Mouse (Mus musculus): ENCODE data around the gene Sulf2. TPM values are rescaled to one million over a fixed set of nuclear protein-coding genes. Genes with fewer than 3 reads are reported as not detected.
A peak's percentile ranks its signal among the peaks of the same experiment; 100 is the strongest.

The Sulf2 gene
- polyA plus RNA-seq, 1 experiment from 2014 or later, result 174 TPM

GRCm38 (mm10) chr2:166149482-166149881 lies 6.0 kb downstream of the Sulf2 start:
- WGBS (ENCODE audit: missing documents), result 92% methylated on average over 8 of the region's 8 CpGs
- Histone ChIP-seq H3K4me3 (ENCODE audit: inconsistent target) (no peak overlapping the region), H3K36me3 (ENCODE audit: inconsistent target) (no peaks in the 10 kb centered on the region), H3K79me2 (ENCODE audit: inconsistent target) (peaks cover 47% of the 10 kb centered on the region; the same call in 1 of the 2 replicates), H3K27ac (no peak overlapping the region)

GRCm38 (mm10) chr2:166148672-166149332 lies 6.7 kb downstream of the Sulf2 start:
- H3K27ac ChIP-seq, result no peak overlapping the region
- H3K4me3 ChIP-seq (ENCODE audit: inconsistent target), result no peak overlapping the region
- no peaks in the 10 kb centered on the region for H3K36me3 ChIP-seq (ENCODE audit: inconsistent target)
- H3K79me2 ChIP-seq (ENCODE audit: inconsistent target), result peaks cover 47% of the 10 kb centered on the region; the same call in 1 of the 2 replicates
- WGBS (ENCODE audit: missing documents), result 86% methylated on average over 13 of the region's 13 CpGs

- peaks cover 42% of the 10 kb centered on the region; the same call in 1 of the 2 replicates for H3K79me2 ChIP-seq (ENCODE audit: inconsistent target)
- WGBS (ENCODE audit: missing documents), result 95% methylated on average over 10 of the region's 10 CpGs
- H3K27ac ChIP-seq, result no peak overlapping the region
- no peaks in the 10 kb centered on the region for H3K36me3 ChIP-seq (ENCODE audit: inconsistent target)
- H3K4me3 ChIP-seq (ENCODE audit: inconsistent target), result no peak overlapping the region
Measured at GRCm38 (mm10) chr2:166147930-166148651, 7.4 kb downstream of the Sulf2 start.

- H3K36me3 ChIP-seq (ENCODE audit: inconsistent target), result no peaks in the 10 kb centered on the region
- H3K27ac ChIP-seq, result no peak overlapping the region
- no peak overlapping the region for H3K4me3 ChIP-seq (ENCODE audit: inconsistent target)
- H3K79me2 ChIP-seq (ENCODE audit: inconsistent target), result peaks cover 25% of the 10 kb centered on the region; the same call in 1 of the 2 replicates
- WGBS (ENCODE audit: missing documents), result 76% methylated on average over 7 of the region's 7 CpGs
Measured at GRCm38 (mm10) chr2:166146446-166146845, 9.0 kb downstream of the Sulf2 start.

GRCm38 (mm10) chr2:166145031-166145430 lies 10.4 kb downstream of the Sulf2 start:
- H3K79me2 ChIP-seq (ENCODE audit: inconsistent target), result peaks cover 12% of the 10 kb centered on the region; the same call in 1 of the 2 replicates
- H3K36me3 ChIP-seq (ENCODE audit: inconsistent target), result no peaks in the 10 kb centered on the region
- no peak overlapping the region for H3K27ac ChIP-seq
- no peak overlapping the region for H3K4me3 ChIP-seq (ENCODE audit: inconsistent target)
- WGBS (ENCODE audit: missing documents), result 94% methylated on average over 8 of the region's 8 CpGs

- H3K79me2 ChIP-seq (ENCODE audit: inconsistent target), result peaks cover 11% of the 10 kb centered on the region; the same call in 1 of the 2 replicates
- no peak overlapping the region for H3K4me3 ChIP-seq (ENCODE audit: inconsistent target)
- H3K27ac ChIP-seq, result no peak overlapping the region
- 90% methylated on average over 5 of the region's 5 CpGs for WGBS (ENCODE audit: missing documents)
- H3K36me3 ChIP-seq (ENCODE audit: inconsistent target), result no peaks in the 10 kb centered on the region
Measured at GRCm38 (mm10) chr2:166143871-166144270, 11.6 kb downstream of the Sulf2 start.

- Histone ChIP-seq H3K79me2 (ENCODE audit: inconsistent target) (peaks cover 11% of the 10 kb centered on the region; the same call in 1 of the 2 replicates), H3K4me3 (ENCODE audit: inconsistent target) (no peak overlapping the region), H3K27ac (no peak overlapping the region), H3K36me3 (ENCODE audit: inconsistent target) (no peaks in the 10 kb centered on the region)
- 77% methylated on average over 19 of the region's 19 CpGs for WGBS (ENCODE audit: missing documents)
Measured at GRCm38 (mm10) chr2:166142561-166143112, 12.8 kb downstream of the Sulf2 start.

- Histone ChIP-seq H3K4me3 (ENCODE audit: inconsistent target) (no peak overlapping the region), H3K27ac (peak overlapping the region; percentile 15; the same call in 1 of the 2 replicates), H3K79me2 (ENCODE audit: inconsistent target) (peaks cover 9% of the 10 kb centered on the region; the same call in 1 of the 2 replicates), H3K36me3 (ENCODE audit: inconsistent target) (no peaks in the 10 kb centered on the region)
- 83% methylated on average over 1 of the region's 1 CpGs for WGBS (ENCODE audit: missing documents)
Measured at GRCm38 (mm10) chr2:166141910-166142309, 13.6 kb downstream of the Sulf2 start.

- WGBS (ENCODE audit: missing documents), result 97% methylated on average over 6 of the region's 6 CpGs
- H3K27ac ChIP-seq, result peak overlapping the region; percentile 62
- H3K36me3 ChIP-seq (ENCODE audit: inconsistent target), result no peaks in the 10 kb centered on the region
- no peak overlapping the region for H3K4me3 ChIP-seq (ENCODE audit: inconsistent target)
- H3K79me2 ChIP-seq (ENCODE audit: inconsistent target), result peaks cover 6% of the 10 kb centered on the region; the same call in 1 of the 2 replicates
Measured at GRCm38 (mm10) chr2:166141039-166141438, 14.4 kb downstream of the Sulf2 start.

- Histone ChIP-seq H3K4me3 (ENCODE audit: inconsistent target) (no peak overlapping the region), H3K79me2 (ENCODE audit: inconsistent target) (peaks cover 3% of the 10 kb centered on the region; the same call in 1 of the 2 replicates), H3K36me3 (ENCODE audit: inconsistent target) (no peaks in the 10 kb centered on the region), H3K27ac (peak overlapping the region; percentile 62)
- WGBS (ENCODE audit: missing documents), result 14% methylated on average over 9 of the region's 9 CpGs
Measured at GRCm38 (mm10) chr2:166140427-166140826, 15.0 kb downstream of the Sulf2 start.

- no CpG with 5 or more reads among the region's 1 CpGs for WGBS (ENCODE audit: missing documents)
- Histone ChIP-seq H3K36me3 (ENCODE audit: inconsistent target) (no peaks in the 10 kb centered on the region), H3K4me3 (ENCODE audit: inconsistent target) (no peak overlapping the region), H3K79me2 (ENCODE audit: inconsistent target) (no peaks in the 10 kb centered on the region; the same call in 1 of the 2 replicates), H3K27ac (no peak overlapping the region)
Measured at GRCm38 (mm10) chr2:166138308-166138707, 17.2 kb downstream of the Sulf2 start.

GRCm38 (mm10) chr2:166137467-166137866 lies 18.0 kb downstream of the Sulf2 start:
- Histone ChIP-seq H3K36me3 (ENCODE audit: inconsistent target) (no peaks in the 10 kb centered on the region), H3K27ac (no peak overlapping the region), H3K4me3 (ENCODE audit: inconsistent target) (no peak overlapping the region), H3K79me2 (ENCODE audit: inconsistent target) (no peaks in the 10 kb centered on the region)
- WGBS (ENCODE audit: missing documents), result 93% methylated on average over 4 of the region's 4 CpGs

- no peak overlapping the region for H3K4me3 ChIP-seq (ENCODE audit: inconsistent target)
- H3K27ac ChIP-seq, result no peak overlapping the region
- WGBS (ENCODE audit: missing documents), result 87% methylated on average over 16 of the region's 16 CpGs
- no peaks in the 10 kb centered on the region; the same call in 1 of the 2 replicates for H3K36me3 ChIP-seq (ENCODE audit: inconsistent target)
- H3K79me2 ChIP-seq (ENCODE audit: inconsistent target), result no peaks in the 10 kb centered on the region
Measured at GRCm38 (mm10) chr2:166135711-166136485, 19.6 kb downstream of the Sulf2 start.

- no peaks in the 10 kb centered on the region; the same call in 1 of the 2 replicates for H3K36me3 ChIP-seq (ENCODE audit: inconsistent target)
- H3K4me3 ChIP-seq (ENCODE audit: inconsistent target), result no peak overlapping the region
- H3K79me2 ChIP-seq (ENCODE audit: inconsistent target), result no peaks in the 10 kb centered on the region
- no peak overlapping the region for H3K27ac ChIP-seq
- WGBS (ENCODE audit: missing documents), result 92% methylated on average over 4 of the region's 4 CpGs
Measured at GRCm38 (mm10) chr2:166128756-166129155, 26.7 kb downstream of the Sulf2 start.

All from macrophage (primary cell).